Mouse (Mus musculus): ENCODE measurements around the gene Zfc3h1.

The Zfc3h1 gene

DNA sequence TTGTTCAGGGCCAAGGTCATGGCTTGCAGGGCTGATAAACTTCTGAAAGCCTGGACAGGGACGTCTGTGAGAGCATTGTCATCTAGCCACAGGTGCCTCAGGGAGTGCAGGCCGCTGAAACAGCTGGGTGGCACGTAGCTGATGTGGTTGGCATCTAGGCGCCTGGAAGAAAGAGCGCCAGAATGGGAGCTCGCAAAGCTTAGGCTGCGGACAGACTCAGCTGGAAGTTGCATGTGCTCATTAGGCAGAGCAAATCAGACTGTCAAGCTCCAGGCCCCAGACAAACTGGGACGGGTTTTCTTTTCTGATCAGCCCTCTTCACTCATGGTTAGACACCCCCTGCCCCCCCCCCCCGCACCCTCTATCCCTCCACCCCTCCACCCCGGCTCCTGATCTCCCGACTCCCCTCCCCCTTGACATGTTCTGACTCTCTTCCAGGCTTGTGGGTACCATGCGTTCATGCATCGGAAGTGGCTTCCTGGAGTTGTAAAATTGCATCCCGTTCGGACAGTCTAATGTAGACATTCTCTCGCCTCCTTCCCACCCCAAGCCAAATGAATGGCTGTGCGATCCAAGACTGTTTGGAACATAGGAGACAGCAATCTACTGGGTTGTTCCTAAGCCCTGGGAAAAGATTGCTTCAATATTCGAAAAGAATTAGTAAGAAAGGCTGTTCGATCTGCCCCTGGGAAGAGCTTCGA, 93.8 kb downstream of the Zfc3h1 start:
- no peak for DNase-seq (ENCODE audit: low spot score)
